Mouse (Mus musculus) forelimb bud, embryonic 11.5 days (tissue): ENCODE results near the gene Gpr150.

Experiments
- DNase-seq: peaks from one replicate; pipeline ENCODE4 v3.0.0-alpha.2; 2012; ENCODE audit warnings: low read depth, low spot score

Gene Gpr150

DNA sequence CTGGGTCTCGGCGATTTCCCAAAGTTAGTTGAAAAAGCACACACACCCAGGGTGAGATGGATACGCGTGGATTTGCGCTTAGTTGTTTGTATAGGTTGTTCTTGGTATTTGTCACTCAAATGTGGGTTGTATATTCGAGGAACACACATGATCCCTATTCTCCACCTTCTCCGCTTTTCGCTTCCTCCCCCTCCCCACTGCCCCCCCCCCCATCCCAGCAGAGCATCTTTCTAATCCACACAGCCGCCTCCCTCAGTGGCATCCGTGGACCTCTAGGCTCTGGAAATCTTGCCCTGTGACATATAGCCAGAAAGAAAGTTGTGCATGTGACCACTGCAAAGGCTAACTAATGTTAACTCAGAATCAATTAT is at the start of gene Gpr150:
Gene Gpr150 (minus strand): TSS at position 101 of the 371 bp plus-strand sequence.
- no peak for DNase-seq

DNA sequence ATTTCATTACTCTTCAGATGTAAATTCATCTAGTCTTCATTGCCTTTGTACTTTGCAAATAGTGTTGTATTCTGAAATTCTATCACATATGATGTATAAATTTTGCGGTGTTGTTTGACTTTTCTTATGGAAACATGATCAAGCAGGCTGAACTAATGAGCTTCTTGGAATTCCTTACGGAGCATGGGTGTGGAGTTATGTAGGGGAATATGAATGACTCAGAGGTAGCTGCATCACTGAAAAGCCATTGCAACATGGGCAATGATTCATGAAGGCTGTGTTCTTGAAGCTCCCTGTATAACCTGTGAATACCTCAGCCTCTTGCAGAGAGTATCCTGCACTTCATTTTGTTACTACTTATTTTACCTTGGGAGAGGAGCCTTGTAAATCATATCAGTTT is 45.2 kb upstream of the Gpr150 start:
- no peak for DNase-seq

DNA sequence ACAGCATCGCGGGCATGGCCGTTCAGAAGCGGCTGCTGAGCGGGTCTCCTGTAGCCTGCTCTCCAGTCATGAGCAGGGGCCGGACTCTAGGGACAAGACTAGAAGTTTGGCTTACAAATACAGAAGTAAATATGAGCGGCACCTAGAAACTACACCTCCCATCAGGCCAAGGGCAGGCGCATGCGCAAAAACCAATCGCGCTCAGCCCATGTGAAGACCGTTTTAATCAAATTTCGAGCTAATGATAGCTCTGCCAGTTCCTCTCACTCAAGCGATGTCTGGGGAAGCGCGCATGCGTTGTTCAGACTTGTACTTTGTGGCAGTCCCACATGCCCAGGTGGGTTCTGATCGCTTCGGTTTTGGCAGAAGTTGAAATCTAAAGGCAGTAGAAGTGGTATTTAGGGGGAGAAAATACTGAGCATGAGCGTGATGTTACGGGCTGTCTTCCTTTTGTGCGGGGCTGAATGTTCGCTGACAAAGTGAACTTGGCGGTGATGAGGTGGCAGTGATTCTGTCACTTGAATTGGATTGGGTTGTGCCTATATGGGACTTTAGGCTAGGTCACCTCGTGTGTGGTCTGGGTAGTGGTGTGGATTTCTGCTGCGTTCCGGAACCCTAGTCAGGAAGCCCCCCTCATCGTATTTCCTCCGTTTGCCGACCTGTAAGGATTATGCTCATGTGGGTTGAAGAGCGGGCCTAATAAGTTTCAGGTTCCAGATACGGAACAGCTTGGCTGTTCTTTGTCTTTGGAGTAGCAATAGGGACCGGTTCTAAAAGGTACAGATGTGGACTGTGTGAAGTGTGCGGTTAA is 41.9 kb upstream of the Gpr150 start, which contains the start of the genes Arsk and Ttc37:
Gene Arsk (minus strand): TSS at position 168 of the 811 bp plus-strand sequence.
Gene Ttc37 (plus strand): TSS at position 242 of the 811 bp plus-strand sequence.
- DNase-seq = peak; percentile 98

DNA sequence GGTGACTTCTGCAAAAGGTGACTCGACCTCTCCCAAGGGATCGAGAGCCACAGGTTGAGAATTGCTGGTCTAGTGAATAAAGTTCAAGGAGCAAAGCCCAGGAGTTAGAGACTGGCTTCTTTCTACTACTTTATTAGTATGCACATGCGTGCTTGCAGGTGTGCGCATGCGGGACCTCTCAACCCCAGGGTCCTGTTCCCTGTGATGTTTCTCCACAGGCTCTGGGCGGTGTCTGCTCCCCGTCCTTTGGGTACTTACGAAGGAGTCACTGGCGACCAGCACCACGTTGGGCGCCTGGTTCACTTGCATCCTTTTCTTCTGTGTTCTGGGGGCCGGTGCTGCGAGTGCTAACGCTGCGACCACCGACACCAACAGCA is 41.3 kb upstream of the Gpr150 start:
- DNase-seq = peak; percentile 55

DNA sequence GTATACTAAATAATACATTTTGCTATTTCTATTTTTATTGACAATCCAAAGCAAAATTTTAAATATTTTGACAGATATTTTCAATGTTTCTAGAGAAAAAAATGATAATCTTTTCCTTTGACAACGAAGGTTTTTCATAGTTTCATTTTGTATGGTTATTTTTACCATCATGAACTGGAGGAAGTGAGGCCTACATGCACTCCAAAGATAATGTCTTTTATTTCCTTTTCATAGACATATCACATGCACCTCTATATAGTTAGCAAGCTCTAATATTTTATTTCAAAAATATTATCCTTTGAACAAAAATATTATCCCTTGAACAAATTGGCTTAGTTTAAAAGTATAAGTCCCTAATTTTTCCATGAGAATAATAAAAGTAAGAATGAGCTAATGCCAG is 17.5 kb upstream of the Gpr150 start:
- DNase-seq = no peak

DNA sequence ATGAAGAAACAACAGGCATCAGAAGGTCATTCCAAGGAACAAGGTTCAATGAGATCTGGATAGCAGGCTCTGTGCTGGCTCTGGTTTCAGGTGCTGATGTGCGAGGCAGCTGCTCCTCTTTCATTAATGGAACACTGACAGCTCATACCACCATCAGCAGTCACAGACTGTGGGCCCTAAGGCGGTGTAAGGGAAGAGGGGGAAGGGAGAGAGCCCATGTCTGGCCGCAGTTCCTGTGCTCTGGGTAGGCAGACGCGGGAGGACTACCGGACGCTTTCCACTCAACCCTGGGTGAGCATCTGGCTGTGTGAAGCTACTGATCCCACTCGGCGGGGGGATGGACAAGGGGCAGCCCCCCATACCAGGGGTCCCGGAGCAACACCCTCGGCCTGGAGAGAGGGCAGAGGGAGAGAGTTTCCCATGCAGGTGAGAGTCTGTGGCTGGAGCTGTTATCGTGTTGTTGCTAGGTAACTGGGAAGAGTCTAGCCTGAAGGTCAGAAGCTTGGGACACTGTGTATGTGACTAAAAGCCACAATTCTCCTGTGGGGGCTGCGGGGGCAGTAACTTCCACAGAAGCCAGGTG is 7.7 kb upstream of the Gpr150 start:
- DNase-seq = no peak

DNA sequence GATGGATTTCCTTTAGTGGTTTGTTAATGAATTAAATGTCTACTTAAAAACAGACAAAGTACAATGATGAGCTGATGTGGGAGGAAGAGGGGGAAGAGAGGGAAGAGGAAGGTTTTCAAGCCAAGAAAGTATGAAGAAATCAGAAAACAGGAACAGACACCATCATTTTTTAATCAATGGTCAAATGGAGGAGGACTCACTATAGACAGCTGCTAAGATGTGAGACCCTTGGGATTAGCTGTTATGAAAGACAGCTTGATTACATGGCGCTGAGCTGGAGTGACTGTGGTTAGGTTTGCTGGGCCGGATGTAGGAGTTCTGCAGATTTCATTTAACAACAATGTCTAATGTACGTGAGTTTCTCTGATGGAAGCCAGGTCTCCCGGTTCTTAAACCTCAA is 6.8 kb upstream of the Gpr150 start:
- DNase-seq = no peak

DNA sequence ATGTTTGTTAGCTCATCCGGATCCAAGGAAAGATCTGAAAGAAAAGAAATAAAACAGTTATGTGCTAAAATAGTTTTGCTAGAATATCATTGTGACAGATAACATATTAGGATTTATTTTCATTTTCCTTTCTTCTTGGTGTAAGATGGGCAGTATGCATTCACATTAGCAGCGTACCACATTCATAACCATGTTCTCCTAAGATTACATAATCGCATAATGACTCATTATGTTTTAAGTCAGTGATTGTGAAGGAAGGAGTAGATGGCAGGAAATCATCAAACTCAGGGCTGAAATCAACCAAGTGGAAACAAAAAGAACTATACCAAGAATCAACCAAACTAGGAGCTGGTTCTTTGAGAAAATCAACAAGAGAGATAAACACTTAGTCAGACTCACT is 5.8 kb upstream of the Gpr150 start:
- no peak for DNase-seq

DNA sequence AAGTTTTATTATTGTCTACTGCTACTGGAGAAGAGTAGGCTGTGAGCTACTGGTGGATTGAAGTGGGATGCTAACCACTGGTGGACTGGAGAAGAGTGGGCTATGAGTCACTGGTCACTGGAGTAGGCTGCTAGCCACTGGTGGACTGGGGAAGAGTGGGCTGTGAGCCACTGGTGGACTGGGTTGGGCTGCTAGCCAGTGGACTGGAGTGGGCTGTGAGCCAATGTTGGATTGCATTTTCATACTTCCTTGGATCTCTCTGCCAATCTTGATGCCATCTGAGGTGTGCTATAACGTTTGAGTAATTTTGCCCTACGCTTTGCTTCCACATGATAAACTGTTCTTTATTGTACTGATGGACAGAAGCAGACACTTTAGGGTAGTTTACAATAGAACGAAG is 5.3 kb upstream of the Gpr150 start:
- no peak for DNase-seq

DNA sequence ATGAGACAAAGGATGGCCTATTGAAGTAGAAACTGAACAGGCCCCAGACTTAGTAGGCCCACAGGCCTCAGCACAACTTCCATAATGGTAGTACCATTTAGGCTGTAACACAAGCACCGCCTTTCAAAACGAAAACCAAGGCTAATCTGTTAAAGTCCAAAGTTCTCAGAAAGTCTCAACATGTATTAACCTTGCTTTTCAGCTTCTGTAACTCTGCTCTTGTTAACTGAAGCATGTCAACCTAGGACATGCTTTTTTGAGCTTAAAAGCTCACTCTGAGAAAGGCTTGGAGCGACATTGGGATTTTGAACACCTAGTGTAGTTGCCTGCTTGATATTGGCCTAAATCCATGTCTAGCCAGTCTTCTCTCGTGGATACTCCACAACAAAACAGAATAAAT is 2.8 kb upstream of the Gpr150 start:
- DNase-seq = no peak

DNA sequence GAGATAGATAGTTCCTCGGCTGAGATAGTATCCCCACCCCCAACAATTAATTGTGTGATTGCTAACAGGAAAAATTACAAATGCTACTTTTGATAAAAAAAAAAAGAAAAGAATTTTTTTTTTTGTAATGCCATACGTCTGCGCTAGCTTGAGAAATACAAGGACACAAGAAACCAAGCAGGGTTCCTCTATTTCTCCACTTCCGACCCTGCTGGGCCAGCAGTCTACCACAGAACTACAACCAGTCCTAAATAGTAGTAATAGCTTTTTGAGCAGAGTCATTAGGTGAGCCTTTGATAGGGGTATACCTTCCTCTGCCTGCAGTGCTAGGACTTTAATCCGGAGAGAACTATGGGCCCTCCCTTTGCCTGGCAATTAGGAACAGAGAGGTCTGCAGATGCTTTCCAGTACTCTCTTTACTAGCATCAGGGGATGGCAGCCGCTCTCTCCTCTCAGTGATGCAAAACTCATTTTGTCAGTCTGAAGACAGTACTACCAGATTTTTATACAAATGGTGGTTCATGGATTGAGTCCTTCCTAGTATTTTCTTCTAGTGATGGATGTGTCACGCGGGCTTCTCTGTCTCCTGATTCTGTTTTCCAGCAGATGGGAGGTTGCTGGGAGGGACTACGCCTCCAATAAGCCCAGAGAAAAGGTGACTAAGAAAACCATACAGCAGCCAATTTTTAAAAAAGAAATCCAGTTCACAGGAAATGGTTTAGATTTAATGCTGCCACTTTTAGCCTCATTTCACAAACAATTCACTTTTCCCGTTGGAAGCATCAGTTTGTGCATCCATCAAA is 672 bp upstream of the Gpr150 start:
- DNase-seq = no peak

DNA sequence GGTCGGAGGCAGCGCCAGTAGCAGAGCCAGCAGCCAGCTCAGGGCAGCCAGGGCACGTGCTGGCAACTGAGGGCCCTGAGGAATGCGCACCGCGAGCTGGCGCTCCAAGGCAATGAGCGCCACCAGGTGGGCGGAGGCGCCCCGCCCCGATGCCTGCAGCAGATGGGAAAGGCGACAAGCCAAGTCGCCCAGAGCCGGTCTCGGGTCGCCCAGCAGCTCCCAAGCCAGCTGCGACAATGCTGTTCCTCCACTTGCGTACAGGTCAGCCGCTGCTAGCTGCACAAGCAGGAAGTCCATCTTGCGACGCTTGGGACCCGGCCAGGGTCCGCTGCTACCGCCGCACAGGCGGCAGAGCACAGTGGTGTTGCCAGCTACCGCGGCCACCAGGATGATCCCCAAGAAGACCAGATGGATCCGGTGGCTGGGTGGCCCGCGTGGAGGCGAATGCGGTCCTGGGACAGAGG is 503 bp downstream of the Gpr150 start:
- DNase-seq = peak; percentile 80

DNA sequence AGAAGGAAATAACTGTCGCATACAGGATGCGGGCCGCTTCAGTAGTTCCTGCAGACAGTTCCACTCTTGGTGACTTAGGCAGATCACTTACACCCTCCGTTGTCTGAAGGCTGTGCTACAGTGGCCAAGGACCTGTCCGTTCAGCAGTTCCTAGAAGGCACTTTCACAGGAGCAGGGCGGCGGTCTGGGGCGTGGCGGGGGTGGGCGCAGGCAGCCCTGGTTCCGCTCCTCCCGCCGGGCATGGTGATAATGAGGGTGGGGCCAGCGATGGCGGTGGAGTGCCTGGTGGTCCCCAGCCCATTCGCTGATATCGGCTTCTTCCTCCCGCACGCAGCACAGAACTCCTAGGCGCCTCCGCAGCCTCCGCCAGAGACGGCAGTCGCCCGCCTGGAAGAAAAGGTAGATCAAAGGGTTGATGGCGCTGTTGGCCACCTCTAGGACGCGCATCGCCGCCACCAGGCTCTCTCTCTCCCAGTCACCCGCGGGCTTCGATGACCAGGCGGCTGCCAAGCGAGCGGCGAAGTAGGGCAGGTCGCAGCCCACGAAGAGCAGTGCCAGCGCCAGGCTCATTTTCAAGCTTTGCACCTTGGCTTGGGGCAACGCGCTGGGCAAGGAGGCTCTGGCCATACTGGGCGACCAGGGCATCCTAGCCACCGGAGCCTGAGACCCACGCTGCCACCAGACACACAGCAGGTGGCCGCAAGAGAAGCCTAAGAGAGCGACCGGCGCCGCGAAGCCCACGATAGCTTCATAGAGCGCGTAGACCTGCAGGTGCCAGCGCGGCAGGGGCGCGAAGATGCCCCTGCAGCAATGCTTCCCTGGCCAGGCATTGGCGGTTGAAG is 1.2 kb downstream of the Gpr150 start:
- peak; percentile 21 for DNase-seq

DNA sequence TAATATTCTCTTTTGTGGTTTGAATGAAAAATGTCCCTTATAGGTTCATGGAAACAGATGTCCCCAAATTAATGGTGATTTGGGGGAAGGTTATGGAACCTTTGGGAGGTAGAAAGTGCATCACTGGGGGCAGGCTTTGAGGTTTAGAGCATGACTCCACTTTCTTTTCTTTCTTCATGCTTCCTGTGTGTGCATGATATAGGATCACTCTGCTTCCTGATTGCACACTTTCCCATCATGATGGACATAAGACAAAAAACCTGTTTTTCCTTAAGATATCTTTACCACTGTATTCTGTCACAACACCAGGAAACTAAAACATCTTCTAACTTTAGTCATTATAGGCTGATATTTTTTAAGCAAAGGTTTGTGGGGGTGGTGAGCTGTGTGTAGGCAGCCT is 11.8 kb downstream of the Gpr150 start:
- DNase-seq = no peak

DNA sequence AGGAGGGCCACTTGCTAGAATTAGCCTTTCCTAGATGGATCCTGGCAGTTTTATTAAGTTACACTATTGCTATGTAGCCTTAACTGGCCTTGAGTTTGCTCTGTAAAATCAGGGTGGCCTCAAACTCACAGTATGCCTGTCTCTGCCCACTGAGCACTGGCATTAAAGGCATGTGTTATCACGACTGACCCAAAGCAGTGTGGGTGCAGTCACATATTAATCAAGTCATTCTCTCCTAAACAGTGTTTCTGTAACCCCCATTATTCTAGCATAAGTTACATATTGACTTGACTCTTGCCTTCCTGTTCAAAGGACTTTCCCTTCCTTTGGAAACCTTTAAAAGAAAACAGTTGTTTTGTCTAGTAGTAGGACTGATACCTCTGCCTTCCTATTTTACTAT is 14.3 kb downstream of the Gpr150 start:
- no peak for DNase-seq

DNA sequence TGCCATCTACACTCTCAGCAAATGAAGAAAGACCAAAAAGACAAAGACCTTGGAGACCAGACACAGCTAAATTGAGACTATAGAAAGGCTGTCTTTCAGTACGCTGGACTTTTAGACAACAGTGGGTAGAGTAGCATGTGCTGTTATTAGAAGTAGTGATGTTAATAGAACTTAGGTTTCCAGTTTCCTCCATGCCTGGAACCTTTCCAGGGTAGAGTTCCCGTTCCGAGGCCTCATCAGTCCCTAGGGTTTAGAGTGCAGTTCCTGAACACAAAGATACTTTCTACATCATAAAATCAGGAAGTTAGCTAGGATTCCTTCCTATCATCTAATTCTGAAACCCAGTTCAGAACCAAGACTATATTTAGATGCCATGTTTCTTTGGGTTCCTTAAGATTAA is 32.2 kb downstream of the Gpr150 start:
- DNase-seq = no peak

DNA sequence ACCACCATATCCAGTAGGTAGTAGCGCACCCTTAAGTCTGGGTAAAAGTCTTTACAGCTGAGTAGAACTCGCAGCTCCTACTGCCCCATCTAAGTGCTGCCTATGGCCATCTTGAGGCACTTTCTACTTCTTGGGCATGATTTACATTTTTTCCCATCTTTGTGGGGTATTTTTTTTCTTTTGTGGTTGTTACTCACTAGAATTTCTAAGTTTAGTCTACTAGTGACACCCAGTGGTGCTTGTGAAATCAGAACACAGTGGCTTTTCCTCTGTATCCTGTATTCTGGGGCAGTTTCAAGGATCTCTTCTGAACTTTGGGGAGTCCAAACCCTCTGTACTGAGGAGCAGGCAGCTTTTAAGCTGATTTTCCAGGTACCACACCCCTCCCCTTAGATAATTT is 35.0 kb downstream of the Gpr150 start:
- DNase-seq = no peak

DNA sequence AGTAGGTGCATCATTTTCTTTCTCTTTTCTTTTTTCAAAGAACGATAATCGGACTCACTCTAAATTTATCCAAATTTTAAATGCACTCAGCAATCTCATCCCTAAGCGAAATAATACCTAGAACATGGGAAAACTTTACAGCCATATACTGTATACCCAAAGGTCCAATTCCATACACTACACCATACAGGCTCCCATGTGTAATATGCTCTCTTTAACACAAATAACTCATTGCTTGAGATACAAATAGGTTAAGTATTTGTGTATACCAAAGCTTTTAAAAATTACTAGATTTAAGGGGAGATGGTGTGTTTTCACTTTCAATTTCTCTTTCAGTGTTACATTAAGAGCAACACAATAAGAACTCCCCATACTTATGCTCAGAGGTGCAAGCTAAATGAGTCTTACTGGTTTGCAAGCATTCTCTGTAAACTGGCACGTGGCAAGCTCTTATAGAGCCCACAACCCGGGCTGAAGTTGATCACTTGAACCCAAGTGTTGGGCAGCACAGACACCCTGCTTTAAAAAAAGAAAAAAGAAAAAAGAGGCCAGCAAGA is 37.9 kb downstream of the Gpr150 start:
- no peak for DNase-seq

DNA sequence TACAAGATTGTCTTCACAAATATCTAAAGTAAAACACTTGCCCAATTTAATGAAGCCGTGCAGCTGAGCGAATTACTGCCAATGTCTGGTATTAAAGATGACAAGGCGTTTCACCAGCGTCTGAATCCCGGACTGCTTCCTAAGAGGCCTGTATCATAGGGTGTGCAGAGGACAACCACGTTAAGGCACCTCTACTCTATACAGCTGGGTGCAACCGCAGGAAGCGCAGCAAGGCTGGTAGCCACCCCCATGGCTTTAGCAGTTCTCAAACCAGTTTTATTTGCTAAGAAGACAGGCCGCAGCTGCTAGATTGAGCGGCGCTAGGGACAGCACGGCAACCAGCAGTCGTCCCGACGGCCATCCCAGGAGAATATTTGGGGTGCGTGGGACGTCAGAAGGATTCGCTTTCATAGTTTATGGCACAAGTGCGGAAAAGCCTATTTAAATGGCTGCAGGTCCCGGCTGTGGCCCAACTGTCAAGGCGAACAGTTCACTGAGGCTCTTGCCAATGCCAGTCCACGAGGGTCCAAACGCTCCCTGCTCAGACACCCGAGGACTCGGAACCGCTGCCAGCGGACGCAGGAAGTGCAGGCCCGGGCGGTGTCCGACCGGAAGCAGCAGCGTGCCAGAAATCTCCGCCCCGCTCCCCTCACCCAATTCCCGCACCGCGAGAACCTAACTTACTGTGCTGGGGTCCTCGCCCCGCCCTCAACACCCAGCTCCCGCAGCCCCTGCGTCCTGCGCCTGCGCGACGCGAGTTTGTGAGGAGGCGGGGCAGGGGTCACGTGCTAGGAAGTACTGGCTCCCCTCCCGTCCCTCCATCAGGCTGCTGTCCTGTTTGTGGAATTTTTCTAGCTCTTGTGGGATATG is 38.6 kb downstream of the Gpr150 start, which contains the start of gene Rfesd:
Gene Rfesd (minus strand): TSS at position 746 of the 870 bp plus-strand sequence.
- peak; percentile 98 for DNase-seq

DNA sequence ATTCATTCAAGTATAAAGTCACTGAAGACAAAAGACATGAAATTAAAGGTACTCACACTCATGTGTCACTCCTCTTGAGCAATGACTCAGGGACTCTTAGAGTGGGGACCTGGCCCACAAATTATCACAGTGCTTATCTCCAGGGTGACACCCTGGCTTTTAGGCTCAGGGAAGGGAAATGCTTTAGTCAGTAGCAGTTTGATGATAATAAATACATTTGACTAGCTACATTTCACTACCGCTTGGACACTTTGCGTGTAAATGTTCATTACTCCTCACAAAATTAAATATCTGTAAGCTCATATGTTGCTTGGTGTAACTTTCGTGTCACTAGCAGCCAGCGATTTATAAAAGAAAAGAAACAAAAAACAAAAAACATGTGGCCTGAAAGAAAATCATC is 39.3 kb downstream of the Gpr150 start:
- no peak for DNase-seq
